Mouse (Mus musculus) kidney, postnatal 25 days (tissue): Measurements from ENCODE around the gene Fam20a.

Experiments used
- DNase-seq, 2 experiments: peaks; one replicate each; pipeline ENCODE4 v3.0.0; 2021; ENCODE audit warnings: mixed read lengths in 2 of 2

Fam20a gene

DNA sequence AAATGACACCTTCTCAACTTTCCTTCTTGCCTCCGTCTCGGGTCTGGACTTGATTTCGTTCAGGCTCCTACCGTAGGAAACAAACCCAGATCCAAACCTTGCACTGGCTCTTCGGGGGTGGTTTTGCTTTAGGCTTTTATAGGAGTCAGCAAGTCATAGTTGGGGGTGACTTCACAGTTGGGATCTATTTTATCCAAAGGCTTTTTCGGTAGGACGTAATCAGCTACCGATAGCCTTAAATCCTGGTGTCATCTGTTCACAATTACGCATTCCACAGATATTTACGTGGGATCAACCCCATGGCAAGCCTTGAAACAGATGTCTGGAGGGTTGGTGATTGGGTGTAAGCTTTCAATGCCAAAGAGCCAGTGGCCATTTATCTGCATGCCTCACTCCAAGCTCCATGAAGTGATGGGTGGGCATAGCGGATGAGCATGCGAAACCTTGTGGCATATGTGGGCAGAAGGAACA lies 6.7 kb downstream of the Fam20a start:
- DNase-seq = no peak

DNA sequence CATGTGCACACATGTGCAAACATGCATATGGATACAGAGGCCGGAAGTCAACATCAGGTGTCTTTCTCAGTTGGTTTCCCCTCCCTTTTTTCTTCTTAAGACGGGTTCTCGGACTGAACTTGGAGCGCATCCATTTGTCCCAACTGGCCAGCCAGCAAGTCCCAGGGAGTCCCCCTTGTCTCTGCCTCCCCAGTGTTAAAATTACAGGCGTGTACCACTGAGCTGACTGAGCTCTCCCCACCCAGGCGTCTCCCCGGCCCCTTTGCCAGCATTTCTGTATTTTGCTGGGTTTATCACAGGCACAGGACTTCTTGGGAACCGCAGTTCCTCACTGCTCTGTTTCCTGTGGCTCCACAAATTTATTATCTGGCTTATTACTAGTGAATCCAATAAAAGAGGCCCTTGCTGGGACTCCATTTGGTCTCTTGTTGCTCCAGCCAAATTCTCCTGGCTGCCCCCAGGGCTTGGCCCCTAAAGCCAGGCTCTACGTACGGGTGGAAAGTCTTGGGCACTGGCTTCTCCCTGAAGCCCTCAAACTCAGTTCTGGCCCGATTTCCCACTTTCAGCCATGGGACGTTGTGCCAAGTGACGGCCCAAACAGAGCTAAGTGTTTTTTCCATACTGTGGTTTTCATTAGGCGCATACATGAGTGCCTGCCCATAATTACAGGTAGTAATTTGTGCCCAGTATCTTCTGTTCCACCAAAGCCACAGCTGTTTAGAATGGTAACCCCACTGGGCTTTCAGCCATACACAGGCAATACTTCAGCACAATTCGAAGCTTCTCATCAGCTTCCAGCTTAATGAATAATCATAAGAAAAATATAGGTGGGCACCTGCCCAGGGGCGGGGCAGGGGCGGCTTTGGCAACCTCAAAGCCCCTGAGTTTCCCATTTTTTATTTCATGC lies 7.5 kb downstream of the Fam20a start:
- DNase-seq = no peak

DNA sequence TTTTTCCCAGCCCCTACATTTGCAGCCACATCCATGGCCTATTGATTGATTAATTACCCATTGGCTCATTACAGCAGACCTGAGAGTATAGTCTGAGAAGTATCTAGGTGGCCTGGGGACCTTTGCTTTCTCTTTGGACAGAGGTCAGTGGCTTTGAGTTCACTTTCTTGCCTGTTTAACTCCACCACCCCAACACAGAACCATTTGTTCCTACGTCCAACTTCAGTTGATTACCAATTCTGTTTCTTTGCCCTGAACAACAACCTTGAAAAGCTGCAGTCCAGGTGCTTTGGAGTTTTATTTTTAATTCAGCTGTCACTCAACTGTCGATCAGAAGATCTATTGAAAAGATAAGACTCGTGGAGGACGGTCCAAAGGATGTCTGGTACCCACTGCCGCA lies 12.6 kb downstream of the Fam20a start:
- no peak for DNase-seq

DNA sequence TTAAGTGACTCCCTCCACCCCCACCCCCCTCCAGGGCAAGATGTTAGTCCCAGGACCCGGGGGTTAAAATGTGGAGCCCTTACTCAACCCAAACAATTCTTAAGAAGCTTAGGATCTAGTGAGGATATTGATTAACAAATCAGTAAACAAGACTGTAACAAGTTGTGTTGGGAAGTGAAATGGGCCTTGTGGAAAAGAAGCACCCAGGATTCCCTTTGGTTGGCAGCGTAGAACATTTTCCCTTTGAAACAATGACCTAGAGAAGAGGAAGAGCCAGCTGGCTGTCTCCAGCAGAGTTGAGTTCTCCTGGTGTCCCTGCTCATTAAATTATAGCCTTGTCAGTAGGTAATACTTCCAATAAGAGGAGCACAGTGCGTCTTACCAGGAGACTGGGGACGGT lies 13.3 kb downstream of the Fam20a start:
- no peak for DNase-seq

DNA sequence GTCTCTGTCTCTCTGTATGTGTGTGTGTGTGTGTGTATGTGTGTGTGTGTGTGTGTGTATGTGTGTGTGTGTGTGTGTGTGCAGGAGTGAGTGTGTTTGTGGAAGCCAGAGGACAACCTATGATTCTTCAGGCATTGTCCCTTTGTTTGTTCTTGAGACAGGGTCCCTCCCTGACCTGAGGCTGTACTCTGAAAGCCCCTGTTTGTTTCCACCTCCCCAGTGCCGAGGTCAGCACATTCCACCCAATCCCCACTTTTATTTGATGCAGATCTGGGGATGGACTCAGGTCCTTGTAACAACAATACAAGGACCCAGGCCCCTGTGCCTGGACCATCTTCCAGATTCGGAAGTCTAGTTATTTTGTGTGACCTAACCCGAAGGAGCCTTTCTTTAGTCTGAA lies 14.6 kb downstream of the Fam20a start:
- DNase-seq = no peak

DNA sequence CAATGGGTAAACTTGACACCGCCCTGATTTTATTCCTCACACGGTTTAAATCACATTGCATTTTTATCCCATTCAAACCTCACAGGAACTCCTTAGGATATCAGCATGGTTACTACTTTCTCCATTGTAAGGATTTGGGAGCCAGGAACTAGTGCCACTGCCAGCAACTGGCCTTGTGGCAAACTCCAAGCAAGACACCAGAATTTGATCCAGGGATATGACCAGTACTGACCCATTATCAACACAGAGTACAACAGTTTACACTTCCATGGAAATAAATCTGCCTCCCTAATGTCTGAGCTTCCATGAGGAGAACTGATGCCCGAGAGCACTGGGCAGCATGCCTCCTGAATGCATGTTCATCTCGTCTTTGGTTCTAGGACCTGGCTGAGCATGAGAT lies 15.5 kb downstream of the Fam20a start:
- DNase-seq = no peak

DNA sequence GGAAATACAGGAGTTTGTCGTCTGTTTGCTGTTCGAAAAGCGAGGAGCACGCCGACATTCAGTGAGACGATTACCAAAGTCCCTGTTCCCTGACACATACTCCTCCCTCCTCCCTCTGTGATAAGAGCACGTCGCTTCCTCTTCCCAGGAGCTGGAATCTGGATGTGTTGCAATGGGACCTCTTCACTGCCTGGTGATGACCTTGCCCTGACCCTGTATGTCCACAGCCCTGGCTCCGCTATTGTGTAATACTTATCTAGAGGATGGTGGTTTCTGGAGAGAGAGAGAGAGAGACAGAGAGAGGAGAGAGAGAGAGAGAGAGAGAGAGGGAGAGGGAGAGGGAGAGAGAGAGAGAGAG lies 16.0 kb downstream of the Fam20a start:
- peak; percentile 53 to 61 for DNase-seq

DNA sequence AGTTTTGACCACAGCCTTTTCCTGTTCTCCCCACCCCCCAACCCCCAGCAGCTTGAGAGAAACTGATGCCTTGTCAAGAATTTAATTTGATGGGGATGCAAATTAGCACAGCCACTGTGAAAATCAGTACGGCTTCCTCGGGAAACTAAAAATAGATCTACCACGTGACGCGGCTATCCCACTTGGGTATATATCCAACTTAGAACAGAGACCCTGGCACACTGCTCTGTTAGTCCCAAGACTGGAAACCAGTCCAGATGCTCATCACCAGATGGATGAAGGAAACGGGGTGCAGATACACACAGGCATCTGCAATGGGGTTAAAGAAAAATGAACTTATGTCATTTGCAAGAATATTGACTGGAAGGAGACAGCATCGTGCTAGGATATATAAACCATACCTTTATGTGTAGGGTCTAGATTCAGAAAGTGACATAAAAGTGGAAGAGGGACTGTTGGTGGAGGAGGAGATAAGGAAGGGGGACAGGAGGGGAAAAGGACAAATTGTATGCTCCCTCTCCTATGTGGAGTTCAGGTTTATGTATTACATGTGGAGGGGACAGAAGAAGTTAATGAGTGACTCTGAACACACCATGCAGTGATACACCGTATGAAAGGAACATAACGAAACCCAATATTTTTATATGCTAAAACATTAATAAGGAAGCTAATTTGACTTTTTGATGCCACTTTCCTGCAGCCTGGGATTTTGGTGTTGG lies 16.6 kb downstream of the Fam20a start:
- DNase-seq = no peak

DNA sequence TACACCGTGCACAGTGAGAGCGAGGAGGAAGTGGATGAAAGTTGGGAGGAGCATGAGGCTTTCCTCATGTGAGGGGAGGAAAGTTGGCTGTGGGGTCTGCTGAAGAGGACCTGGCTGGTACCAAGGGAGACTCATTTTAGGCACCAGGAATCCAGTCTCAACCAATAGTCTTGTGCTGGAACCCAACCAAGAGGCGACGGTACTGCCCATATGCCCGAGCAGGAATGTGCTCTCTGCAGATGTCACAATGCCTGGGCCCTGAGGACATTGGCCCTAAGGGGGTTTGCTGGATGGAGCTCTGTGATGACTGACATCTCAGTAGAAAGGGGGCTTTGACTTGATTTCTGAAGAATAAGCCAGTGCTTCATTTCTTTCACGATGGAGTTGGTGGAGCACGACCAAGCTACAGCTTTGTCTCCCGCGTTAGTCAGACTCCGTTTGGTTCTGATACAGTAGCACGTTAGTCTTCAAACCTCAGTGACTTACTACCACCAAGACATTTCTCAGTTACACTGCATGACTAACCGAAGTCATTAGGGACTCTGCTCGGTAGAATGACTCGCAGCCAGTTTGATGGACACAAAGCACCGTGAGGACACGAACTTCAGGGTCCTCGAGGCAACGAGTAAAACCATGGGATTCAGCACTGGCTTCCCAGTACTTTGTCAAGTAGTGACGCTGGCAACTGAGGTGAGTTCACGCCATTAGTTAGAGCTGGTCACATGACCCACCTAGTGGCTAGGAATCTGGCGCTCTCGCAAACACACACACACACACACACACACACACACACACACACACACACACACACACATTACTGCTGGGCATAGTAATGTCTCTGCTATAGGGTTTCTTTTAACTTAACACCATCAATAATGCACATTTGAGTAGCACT lies 17.5 kb downstream of the Fam20a start:
- no peak for DNase-seq

DNA sequence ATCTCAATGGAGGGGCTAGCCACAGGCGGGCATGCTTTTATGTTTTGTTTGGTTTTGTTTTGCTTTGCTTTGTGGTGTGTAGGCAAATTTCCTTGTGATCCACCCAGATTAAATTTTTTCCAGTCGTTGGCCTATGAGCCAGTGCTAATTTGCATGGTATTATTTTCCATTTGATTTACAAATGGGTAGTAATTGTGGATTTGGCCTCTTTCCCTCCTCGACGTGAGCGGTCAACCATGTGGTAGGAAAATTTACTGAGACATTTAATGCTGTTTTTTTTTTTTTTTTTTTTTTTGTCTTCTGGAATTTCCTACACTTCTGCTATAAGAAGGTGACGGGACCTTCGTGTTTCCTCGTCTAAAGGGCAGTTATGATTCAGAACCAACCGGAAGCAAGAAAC lies 18.2 kb downstream of the Fam20a start:
- peak in 1 of 2 experiments; percentile 22 for DNase-seq

DNA sequence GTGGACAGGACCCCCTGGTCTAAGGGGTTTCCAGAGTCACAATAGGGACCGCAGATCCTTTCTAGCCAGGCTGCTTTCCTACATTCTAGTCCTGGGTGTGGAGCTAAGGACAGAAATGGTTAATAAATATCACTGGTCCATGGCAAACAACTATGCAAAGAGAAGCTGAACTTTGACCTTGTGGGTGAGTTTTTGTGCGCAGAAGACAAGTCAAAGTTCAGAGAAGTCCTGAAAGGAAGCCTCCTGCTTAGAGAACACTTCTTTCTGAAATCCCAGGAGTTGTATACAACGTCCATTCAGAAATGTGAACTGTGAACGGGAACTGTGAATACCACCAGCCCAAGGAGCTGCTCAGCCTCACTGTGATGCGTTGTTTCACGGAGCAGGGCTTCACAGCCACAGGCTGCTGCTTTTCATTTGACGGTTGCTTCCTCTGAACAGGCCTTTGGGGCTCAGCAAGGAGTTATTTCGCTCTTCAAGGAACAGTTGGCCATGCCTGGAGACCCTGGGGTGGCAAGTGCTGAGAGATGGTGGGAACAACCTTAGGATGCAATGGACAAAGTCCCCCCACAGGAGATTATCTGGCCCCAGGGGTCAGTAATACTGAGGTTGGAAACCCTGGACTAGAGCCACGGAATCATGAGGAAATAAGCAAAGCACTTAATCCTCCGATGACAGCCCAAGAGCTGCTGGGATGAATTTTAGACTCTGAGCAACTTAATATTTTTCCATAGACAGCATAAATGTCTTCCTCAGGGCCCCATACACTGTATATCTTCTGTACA lies 19.9 kb downstream of the Fam20a start:
- DNase-seq = peak; percentile 27 to 35

DNA sequence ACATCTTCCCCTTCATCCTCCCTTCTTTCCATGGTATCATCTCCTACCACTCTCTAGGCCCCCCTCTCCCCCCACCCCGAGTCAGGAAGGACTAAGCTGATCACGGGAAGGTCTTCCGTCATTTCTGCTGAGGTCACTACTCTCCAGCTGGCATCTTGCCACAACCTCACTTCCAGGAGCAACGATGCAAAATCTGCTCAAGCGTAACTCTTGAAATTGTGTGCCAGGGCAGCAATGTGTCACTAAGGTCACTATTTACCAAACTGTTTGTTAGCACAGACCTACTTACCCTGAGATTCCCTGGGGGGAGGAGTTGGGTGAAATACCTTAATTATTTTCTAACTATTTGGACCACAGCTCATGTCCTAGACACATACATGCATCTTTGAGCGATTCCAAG lies 21.3 kb downstream of the Fam20a start:
- peak; percentile 88 to 89 for DNase-seq

DNA sequence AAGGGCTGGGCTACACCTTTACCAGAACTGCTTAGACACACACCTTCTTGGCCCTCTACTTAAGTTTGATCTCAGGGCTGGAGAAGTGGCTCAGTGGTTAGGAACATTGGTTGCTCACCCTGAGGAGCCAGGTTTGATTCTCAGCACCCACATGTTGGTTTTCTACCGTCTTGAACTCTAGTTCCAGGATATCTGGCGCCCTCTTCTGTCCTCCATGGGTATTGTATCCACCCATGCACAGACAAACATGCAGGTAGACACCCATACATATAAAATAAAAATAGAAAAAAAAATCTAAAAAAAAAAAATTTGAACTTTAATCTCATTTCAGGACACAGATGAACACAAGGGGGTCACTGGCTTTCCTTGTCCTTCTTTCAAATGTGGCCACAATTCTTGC lies 22.3 kb downstream of the Fam20a start:
- peak in 1 of 2 experiments; percentile 24 for DNase-seq

DNA sequence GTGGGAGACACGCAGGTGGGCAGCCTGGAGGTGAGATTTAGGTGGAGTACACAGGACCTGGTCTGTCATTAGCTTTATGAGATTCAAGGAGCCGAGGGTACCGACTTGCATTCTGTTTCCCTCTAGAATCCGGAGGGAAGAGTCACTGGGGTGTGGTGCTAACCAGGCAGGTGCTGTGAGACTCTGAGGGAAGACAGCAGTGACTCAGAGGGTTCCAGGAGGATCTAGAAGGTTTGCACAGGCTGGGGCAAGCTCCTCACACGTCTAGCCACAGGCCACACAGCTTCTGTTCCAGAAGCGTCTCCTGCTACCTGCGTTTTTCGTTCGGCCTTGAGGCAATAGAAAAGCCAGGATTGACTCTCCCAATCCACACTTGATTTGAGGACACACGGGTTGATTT lies 23.3 kb downstream of the Fam20a start:
- DNase-seq = no peak

DNA sequence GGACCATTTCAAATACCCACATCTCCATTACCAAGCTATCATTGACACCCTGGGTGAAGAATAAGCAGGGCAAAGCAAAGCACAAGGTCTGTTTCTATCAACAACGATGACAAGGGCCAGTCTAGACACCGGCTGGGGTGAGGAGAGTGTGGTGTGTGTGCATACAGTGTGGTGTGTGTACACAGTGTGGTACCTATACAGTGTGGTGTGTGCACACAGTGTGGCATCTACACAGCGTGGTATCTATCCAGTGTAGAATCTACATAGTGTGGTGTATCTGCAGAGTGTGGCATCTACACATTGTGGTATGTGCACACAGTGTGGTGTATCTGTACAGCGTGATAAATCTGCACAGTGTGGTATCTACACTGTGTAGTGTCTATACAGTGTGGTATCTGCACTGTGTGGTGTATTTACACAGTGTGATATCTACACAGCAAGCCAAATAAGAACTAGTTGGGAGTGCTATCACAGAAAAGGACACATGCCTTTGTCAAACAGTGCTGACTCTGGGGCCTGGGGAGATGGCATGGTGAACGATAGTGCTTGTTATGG lies 24.9 kb downstream of the Fam20a start:
- no peak for DNase-seq

DNA sequence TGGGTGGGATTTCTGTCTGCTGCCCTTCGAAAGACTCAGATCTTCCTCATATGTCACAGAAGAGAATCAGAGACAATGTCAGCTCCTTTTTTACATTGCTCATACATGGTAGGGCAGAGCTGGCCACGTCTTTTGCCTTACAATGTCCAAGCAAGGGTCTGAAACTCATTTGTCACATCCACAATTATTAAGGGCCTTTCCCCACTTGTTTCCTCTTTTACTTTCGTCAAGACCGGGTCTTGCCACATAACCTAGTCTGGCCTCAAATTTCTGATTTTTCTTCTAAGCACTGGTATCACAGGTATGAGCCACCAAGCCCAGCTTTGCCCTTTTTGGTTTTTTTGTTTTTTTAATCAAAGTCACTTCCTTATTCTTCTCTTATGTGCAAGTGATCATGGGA lies 25.6 kb downstream of the Fam20a start:
- DNase-seq = no peak

DNA sequence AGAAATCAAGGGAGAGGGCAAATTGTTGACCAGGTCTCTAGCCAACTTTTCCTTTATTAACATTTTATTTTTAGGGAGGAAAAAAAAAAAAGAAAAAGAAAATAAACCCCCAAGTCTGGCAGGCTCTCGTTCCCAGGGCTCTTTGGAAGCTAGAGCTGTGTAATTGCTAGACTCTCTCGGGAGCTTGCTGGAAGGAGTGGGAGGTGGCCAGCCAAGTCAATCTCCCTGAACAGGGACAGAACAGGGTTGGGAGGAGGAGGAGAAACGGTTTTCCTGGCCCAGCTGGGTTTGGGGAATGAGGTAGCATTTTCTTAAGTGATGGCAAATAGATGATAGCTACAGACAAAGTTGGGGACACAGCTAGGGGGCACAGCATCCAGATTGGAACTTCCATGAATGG lies 29.3 kb downstream of the Fam20a start:
- DNase-seq = no peak

DNA sequence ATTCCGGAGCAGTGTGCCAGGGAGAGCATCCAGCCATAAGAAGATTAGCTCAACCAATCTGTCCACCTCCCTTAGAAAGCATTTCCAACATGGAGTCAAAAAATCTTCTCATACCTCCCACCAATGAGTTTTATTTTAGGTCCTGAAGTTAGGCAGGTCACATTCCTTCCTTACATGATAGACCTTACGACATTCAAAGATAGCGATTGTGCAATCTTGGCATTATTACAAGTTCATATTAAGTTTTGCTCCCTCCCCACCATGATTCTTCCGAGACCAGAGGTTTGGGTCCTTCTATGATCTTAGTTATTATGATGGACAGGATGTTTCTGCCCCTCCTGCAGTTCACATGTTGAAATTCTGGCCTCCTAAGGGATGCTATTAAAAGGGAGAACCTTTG lies 32.5 kb downstream of the Fam20a start:
- no peak for DNase-seq

DNA sequence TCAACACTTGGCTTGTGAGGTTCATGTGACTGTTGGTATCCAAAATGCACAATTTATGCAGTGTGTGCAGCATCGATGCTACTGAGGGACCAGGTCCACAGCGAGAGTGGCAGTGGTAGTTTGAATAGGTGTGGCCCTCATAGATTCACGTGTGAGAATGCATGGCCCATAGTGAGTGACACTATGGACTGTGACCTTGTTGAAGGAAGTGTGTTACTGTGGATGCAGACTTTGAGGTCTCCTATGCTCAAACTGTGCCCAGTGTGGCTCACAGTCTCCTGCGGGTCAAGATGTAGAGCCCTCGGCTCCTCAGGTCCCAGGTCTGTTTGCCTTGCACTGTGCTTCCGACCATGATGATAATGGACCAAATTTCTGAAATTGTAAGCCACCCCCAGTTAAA lies 39.9 kb downstream of the Fam20a start:
- DNase-seq = no peak

DNA sequence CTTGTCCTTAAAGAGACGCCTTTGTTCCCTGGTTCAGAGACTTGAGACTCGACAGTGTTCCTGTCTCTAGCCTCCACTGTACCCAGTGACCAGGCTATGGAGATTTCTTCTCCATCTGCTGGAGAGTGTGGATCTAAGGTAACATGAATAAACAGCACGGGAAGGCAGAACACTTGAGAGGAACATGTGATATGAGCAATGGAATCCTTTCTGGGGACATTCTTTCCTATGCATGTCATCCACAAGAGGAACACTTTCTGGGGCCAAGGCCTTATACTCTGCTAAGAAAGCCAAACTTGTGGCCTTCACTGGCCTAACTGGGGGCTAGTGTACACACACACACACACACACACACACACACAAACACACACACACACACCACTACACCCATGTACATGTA lies 40.5 kb downstream of the Fam20a start:
- DNase-seq = no peak

DNA sequence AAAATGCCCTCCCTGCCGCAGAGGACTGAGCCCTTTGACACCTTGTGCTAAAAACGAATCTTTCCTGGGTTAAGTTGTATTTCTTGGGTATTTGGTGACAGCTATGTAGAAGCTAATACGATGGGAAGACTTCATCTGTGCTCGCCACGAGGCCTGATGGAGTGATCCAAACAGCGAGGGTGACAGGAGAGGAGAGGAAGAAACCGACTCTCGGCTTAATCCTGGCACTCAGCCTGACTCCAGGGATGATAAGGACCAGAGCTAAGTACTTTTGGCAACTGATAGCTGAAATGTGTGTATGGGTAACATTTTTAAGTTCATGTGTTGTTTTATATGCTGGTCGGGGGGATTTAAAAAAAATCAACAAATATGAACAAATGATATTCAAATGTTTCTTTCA lies 41.1 kb downstream of the Fam20a start:
- no peak for DNase-seq

DNA sequence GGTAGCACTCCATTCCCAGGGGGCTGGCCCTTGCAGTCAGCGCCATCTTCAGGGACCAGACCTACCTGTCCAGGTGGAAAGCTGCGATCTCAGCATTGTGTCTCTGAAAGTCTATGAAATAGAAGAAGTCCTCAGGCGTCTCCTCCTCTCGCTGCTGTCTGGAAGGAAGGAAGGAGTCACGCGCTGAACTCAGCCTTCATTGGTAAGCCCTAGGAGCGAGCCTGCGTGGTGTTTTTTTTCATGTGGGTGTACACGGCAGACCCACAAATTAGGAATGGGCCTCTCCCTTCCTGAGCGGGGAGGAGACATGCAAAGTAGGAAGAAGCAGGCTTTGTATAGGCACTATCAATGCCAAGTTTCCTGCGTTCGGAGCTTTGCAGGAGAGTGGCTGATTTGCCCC lies 43.8 kb downstream of the Fam20a start:
- no peak for DNase-seq
